Mouse (Mus musculus) megakaryocyte, embryonic 14.5 days (primary cell): ENCODE data around the gene H2-T24.

Experiments
- FLI1 ChIP-seq: IDR thresholded peaks from 2 replicates; pipeline ENCODE4 v1.6.1; 2012; ENCODE audit warnings: low read length, inconsistent platforms, mixed read lengths
- GATA1 ChIP-seq: IDR thresholded peaks from 3 replicates; pipeline ENCODE4 v1.6.1; 2012; ENCODE audit warnings: mixed read lengths, low read length, inconsistent platforms, borderline replicate concordance

DNA sequence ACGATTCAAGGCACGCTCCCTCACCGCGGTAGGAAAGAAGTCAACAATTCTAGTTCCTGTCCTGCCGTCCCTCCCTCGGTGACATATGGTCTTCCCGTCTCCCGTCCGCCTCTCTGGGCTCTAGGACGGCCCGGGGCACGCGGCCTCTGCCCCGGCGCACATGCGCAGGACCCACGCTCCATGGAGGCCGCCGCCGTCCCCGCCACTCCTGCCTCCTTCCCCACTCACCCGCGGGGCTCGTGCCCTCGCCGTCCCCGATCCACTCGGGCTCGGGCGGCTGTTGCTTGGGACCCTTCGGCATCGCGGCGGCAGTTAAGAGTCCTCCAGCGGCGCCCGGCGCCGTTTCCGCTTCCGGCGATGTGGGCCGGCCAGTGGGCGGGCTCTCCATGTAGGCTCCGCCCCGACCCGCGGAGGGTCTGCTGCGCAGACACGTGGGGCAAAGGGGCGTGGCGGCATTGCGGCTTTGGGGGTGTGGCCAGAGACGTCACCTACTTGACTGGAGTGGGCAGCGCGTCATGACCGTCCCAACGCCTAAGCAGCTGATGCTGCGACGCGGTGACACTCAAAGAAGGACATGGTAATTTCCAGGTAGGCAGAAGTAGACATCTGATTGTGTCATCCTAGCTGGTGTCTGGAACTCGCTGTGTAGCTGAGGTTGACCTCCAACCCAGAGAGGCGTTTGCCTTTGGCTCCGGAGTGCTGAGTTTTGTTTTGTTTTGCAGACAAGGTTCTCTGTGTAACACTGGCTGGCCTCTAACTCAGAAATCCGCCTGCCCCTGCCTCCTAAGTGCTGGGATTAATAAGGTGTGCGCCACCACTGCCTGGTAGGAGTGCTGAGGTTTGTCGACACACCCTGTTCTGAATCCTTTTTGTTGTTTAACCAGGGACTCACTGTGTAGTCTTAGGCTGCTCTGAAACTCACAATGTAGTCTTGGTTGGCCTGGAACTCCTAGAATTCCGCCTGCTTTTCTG, 50.7 kb downstream of the H2-T24 start, which contains the start of gene Abcf1:
- TF ChIP-seq GATA1, result no peak
- TF ChIP-seq FLI1, result no peak
